Mouse (Mus musculus) layer of hippocampus, adult 9-11 months (tissue): ENCODE measurements around the gene Hvcn1.
"Not testable (repeated sequence)": the region's sequence is repeated elsewhere in the genome, so short reads cannot be mapped to it uniquely, and the experiment has no call there.

Experiments
- DNase-seq: peaks from one replicate; pipeline ENCODE4 v3.0.0; 2022

Gene Hvcn1

DNA sequence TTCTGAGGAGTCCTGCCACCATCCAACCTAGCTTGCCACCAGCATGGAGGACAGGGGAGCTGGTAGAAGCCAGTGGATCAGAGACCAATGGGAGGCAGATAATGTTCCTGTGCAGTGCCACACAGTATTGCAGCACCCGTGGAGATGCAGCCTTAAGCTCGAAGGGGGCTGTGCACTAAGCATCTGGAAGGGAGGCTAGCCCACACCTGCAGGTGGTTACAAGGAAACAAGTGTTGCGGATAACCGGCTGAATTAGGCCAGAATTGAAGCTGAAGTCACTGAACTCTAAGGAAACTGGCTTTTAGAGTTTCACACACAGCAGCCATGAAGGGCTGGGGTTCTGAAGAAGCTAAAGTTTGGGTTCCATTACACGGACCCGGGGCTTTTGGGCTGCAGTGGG lies 2.3 kb downstream of the Hvcn1 start:
- DNase-seq = no peak

DNA sequence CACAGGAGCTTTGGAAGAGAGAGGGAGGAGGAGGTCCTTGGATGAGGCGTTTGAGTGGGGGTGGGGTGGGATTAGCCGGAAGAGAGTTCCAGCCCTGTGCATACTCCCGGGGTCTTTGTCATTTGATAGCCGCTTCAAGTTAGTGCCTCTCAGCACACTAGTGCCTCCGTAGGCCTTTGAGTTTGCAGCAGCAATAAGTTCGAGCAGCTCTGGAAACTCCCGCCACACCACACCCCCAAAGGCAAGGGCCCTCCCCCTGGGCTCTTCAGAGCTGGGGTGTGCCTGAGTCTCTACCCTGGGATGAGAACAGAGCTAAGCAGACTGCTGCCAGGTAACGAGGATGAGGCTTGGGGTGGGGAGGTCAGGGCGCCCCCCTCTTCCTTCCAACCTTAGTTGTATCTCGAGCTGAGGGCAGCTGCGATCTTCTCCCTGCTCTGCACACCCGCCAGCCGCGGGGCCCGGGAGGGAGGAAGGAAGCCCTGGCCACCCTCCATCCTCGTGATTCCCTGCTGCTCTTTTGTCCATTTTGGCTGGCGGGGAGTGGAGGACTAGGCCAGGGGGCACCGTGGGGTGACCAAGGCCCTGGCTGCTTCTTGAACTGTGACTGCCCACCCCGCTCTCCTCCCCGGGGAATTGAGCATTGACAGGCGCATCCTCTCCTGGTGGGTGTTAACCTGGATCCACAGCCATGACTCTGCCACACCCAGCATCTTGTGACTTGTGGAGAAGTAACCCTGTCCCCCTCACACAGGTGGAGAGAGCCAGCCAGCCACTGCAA lies 3.2 kb downstream of the Hvcn1 start:
- DNase-seq = peak; percentile 57

DNA sequence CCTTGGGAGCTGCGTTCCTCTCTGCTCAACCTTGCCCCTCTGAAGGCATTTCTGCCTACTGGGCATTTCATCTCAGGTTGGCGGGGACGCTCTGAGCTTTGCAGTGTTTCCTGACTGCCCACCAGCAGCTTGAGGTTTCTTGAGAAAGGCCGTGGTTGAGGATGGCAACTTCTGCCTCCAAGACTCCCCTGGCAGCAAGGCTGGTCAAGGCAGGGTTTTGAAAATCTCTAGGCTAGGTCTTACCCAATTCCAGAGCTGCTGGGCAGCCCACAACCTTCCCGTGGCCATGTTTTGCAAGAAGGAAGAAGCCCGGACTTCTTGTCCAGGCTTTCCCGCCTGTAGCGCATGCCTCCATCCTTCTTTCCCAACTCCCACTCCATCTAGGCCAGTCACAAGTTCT lies 4.3 kb downstream of the Hvcn1 start:
- DNase-seq = no peak

DNA sequence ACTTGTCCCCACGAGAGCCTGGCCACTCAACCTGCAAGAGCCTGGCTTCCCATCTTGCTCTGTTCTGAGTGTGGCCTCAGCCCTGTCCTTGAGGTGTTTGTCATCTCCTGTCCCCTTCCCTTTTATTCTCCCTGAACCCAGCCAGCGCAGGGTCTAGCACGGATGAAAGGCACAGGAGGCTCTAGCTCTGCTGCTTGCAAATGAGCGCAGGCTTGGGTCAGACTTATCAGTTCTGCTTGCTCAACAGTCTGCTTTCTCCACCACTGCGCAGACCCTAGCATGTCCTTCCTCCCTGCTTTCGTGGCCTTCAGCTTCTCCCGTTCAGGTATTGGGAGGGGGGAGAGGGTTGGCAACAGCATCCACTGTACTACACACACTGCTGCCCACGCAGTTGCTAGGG lies 5.5 kb downstream of the Hvcn1 start:
- no peak for DNase-seq

DNA sequence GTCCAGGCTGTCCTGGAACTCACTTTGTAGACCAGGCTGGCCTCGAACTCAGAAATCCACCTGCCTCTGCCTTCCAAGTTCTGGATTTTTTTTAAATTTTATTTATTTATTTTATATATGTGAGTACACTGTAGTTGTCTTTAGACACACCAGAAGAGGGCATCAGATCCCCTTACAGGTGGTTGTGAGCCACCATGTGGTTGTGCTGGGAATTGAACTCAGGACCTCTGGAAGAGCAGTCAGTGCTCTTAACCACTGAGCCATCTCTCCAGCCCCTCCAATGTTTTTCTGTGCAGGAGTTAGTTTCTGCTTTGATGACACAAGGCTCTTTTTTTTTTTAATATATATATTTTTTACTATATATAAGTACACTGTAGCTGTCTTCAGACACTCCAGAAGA lies 6.2 kb downstream of the Hvcn1 start:
- not testable (repeated sequence) for DNase-seq

DNA sequence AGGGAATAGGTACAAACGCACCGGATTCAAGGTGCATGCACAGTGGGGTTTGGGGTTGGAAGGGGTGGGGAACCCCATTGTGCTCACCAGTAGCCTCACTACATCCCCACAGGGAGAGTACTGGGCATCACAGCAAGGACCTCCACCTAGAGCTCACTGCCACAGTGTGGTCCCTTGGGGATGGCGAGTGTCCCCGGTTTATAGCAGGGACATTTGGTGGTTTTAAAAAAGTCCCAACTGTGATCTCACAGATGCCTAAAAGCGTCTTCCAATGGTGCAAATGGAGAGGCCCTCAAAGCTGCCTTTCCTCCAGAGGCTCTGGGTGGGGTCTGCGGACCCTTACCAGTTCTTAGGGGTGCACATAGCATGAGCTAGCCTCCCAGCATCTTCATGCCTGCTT lies 7.3 kb downstream of the Hvcn1 start:
- DNase-seq = peak; percentile 1

DNA sequence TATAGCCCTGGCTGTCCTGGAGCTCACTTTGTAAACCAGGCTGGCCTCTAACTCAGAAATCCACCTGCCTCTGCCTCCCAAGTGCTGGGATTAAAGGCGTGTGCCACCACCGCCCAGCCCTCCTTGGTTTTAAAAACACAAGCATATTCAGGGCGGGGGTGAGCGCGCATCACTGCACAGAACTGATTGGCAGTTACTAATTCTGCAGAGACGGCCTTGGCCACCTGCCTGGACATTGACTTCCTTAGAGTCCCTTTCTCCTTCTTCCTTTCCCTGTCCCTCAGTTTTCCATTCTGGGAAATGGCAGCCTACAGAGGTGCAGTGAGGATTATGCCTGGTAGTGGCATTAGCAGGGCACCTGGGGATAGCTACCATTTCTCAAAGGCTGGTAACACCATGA lies 11.0 kb downstream of the Hvcn1 start:
- DNase-seq = no peak

DNA sequence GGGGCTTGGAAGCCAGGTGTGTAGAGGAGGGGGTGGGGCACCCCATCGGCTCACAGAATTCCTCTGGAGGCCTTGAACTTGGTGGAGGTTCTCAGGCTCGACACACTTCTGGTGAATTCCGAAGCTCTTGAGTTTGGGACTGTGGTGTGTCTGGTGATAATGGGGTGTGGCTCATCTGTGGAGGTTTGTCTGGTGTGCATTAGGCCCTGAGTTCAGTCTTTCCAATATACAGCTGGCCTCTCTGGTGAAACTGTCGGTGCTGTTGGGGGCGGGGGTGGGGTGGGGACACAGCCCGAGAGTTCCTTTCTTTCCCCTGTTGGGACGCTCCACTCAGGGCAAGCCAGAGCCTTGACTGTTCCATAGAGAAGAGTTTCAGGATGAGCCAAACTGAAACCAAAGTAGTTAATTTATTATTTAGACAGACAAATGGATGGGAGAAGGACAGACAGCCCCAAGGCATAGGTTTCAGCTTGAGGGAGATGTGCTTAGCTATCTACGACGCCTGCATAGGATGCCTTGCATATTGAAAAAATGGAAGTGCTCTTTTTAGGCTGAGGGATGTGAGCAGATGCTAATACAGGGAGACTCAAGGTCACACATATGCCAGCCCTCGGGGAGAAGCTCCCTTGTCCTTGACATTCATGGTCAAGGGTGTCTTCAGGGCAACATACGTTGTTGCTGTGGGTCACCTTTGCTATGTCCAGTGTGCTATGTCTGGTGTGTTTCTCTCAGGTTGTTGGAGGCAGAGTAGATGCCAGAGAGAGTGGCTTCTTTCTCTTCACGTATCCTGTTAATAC lies 11.7 kb downstream of the Hvcn1 start:
- no peak for DNase-seq

DNA sequence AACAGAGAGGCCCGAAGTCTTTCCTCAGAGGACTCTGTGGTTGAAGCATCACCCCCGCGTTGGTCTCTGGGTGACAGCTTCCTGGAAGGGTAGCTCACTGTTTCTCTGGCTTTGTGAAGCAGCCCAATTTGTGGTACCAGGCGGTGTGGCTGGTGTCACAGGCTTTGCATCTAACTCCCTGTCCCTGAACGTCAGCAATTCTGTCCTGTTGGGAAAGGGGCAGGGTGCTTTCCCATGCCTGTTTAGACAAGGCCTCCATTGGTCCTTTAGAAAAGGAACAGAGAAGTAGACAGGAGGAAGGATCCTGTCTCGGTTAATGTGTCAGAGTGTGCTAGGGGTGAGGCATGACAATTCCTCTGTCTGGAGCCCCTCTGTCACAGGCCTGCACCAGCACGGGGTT lies 12.3 kb downstream of the Hvcn1 start:
- peak; percentile 67 for DNase-seq

DNA sequence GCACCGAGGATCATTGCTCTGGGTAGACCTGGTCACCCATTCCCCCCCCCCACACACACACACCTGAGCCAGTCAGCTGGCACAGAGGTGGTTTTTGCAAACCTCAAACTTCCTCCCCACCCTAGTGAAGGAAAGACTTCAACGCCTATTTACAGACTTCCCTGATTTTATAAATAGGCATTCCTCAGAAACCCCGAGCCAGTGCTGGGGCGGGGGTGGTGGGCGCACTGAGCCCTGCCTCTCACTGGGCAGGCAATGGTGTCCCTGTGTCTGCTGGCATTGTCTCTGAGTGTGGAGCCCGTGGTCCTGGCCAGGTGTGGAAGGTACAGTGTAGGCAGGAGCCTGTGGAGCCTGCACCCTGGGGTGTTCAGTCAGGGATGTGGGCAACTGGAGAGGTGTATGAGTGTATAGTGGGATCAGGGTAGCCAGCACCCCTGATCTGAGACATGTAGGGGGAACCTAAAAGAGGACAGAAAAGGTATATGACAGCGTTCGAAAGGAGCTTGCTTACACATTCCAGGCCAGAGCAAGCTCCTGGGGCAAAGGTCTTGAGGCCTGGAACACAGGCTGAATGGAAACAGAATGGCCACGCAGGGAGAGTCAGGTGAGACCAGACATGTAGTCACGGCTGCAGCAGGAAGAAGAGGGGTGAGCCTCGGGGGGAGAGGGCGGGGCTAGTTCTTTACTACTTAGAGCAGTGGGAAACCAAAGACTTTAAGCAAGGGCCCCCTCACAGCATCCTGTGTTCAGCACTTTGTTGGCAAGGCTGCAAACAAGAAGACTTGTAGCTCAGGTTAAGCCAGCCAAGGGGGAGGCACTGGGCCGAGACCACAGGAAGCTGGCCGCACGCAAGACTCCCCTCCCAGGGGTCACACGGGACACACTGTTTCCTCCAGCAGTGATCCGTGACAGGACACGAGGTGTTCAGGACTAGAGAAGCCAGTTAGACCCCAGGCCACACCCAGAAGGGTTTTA lies 13.3 kb downstream of the Hvcn1 start:
- DNase-seq = no peak

DNA sequence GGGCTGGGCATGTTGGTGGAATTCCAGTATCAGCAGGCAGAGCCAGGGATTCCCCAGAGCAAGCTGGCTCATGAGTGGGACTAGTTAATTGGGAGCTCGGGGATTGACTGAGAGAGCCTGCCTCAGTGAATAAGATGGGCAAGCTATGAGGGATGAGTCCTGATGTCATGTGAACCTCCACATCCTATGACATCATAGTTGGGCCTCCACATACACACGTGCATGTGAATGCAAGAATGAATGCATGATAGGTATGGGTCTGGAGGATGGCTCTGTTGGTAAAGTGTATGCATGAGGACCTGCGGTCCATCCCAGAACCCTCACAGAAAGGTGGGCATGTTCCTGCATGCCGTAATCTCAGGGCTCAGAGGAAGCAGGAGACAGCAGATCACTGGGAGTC lies 14.5 kb downstream of the Hvcn1 start:
- no peak for DNase-seq

DNA sequence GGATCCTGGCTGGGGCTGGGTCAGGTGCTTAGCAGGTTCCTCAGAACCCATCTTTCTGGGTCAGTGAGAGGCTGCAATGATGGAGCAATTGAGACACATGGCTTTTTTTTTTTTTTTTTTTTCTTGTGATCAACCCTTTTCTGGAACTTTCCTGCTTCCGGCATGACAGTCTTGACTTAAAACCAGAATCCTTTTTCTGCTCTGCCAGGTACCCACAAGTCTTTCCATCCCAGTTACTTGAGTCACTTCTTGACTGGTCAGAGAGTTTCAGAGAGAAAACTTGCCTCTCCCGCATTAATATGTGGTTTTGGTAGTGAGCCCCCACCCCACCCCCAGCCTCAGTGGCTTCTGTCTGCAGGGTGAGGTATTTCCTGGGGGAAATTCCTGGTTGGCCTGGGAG lies 17.7 kb downstream of the Hvcn1 start:
- no peak for DNase-seq

DNA sequence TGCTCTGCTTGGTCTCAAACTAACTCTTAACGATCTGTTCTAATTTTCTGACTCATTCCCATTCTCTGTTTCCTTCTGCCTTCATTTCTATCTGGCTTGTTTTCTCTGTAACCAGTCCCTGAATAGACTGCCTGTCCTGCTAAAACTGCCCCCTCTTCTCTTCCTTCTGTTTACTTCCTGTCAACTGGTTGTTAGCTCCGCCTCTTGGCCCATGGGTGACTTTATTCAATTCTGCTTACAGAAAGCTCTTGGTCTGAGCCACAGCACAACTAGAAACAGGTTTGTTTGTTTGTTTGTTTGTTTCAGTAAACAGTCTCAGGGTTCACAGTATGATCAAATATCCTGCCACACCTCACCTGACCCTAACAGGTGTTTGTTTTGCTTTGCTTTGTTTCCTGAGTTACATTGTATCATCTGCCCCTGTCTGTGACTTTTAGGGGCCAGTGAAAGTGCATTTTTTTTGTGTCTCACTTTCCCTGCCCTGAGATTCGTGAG lies 21.7 kb downstream of the Hvcn1 start:
- DNase-seq = no peak

DNA sequence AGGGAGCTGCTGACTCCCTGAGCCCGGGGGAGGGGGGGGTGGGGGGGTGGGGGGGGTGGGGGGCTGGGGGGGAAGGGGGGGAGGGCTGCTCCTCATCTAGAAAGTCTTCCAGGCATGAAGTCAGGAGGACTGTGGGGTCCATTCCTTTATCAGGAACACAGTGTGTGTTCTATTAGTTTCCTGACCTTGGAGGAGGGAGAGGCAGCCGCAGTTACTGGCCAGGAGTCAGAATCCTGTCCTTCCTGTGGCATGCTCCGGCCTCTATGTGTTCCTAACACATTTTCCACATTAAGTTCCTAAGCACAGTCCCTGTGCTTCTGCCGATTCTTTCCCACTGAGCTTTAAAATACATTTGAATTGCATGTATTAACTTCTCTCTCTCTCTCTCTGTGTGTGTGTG lies 22.2 kb downstream of the Hvcn1 start:
- DNase-seq = no peak

DNA sequence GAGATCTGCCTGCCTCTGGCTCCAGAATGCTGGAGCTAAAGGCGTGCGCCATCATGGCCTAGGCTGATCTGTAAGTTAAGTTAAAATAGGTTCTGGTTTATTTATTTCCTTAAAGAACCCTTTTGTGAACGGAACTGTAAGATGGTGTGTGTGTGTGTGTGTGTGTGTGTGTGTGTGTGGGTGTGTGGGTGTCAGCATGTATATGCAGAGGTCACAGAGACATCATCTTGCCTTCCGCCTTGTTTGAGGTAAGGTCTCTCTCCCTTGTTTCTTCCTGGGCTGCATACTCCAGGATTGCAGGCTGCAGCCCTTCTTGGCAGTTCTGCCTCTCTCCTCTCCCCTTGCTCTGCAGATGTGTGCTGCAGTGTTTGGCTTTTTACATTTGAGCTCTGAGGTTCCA lies 24.2 kb downstream of the Hvcn1 start:
- no peak for DNase-seq

DNA sequence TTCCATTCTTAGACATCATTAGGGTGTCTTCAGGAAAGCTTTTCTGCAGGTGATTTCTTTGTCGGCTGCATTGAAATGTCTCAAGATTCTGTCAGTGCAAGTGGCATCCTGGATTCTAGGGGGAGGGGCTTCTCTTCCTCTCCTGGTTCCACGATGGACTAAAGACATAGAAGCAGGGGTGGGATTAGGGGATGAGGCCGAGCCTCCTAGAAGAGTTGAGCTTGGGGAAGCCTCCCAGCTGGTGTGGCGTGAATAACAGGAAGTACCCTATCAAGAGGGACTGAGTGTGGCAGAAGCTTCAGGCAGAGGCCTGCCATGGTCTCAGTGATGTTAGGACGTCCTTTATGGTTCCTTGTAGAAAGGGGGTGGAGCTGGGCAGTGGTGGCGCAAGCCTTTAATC lies 24.8 kb downstream of the Hvcn1 start:
- no peak for DNase-seq

DNA sequence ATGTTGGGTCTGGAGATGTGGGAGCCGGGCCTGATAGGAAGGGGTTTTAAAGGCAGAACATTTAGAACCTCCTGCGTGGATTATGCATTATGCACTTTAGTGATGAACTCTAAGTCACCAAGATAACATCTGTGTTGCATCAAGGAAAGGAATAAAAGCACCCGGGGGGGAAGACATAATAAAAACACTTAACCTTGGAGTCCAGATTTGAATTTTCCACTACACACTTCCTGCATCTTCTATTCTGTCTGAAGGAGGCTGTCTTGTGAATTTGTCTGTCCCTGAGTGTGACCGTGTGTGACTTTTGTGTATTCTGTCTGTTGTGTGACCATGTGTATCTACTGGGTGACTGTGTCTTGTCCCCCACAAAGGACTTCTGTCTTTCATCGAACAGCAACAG lies 25.4 kb downstream of the Hvcn1 start:
- DNase-seq = no peak

DNA sequence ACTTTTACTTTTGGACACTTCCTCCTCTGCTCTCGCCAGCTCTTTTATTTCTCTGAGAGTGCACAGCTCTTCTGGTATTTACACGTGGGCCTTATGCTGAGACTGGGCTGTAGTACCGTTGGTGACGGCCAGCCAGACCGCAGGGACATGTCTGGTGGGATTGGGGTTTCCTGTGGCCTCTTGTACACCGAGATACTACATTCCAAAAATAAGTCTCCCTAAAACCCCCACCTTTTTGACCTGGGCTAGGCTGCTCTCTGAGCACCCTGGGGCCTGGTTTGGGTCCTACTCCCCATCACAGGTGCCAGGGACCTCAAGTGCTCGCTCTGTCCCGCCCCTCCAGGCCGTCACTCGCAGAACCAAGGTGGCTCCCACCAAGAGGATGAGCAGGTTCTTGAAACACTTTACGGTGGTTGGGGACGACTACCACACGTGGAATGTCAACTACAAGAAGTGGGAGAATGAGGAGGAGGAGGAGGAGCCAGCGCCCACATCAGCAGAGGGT lies 26.5 kb downstream of the Hvcn1 start:
- no peak for DNase-seq

DNA sequence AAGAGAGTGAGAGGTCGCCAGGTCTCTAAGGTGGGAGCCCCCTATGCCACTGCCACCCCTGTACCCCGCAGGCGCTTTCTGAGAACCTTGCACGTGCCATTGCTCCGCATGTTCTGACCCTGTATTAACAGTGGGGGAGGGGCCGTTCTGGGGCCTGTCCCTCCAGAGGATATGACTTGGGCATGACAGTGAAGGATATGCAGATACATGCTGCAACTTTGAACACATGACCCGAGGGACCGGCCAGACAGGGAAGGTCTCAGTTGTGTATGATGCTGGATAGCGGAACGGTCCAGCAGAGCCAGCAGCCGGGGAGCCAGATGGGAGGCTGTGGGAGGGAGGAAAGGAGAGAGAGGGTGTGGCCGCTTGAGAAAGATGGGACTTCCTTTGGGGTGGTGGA lies 27.1 kb downstream of the Hvcn1 start:
- no peak for DNase-seq

DNA sequence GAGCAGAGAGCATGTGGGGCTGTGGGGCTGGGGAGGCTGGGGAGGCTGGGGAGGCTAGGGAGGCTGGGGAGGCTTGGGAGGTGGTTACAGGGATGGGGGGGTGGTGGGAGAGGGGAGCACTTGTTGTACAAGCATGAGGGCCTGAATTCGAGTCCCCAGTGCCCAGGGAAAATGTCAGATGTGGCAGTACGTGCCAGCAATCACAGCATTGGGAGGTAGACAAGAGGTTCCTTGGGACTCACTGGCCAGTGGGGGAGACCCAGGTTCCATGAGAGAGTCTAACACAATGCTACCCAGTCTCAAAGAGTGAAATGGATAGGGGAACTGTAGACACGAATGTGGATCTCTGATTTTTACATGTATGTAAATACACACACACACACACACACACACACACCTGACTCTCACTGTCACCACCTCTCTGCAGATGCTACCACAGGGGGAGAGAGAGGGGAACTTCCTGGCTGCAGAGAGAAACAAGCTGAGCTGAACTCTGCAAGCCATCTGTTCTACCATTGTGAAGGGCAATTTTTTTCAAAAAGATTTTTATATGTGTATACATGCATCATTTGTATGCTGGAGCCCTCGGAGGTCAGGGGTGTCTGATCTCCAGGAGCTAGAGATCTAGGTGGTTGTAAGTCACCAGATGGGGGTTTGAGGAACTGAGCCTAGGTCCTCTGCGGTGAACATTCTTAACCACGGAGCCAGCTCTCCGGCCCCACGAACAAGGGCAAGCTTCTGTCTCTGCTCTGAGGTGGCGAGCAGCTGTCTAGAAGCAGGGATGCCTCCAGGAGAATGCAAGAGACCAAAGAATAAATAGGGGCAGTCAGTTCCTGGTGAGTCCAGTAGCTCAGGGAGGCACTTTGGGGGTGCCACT lies 28.0 kb downstream of the Hvcn1 start:
- no peak for DNase-seq

DNA sequence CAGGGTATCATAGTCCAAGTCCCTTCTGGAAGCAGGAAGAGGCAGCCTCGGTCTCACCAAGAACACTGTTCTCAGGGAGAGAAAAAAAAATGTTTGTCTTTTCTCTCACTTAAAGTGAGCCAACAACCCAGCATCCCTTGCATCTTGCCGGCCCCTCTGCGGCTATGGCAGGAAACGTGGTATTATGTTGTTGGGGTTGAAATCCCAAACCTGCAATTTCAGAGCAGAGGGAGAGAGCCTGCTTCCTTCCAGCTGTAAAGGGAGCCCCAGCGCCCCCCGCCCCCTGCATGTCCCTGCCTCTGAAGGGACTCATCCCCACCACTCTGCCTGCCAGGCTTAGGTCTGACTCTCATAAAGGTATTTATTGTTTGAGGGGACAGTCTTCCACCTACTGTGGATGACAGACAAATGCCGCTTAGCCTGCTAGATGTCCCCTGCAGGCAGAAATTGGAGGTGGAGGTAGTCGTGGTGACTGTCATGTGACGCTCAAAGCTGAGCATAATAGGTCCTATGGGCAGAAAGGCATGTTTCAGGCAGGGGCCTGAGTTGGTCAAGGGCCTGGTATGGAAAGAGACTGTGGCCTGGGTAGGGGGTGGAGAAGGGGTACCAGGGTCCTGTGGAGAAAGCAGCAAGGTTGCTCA lies 28.7 kb downstream of the Hvcn1 start:
- no peak for DNase-seq
